Mouse (Mus musculus) embryonic fibroblast, embryonic 13.5 days (primary cell): ENCODE measurements around the gene Trappc3l. TPM values are rescaled to one million over a fixed set of nuclear protein-coding genes. Genes with fewer than 3 reads are reported as not detected.

ENCODE experiments used
- H3K27ac ChIP-seq: 2 replicates; pipeline ENCODE4 v1.5.1; 2012; ENCODE audit warnings: low read length, control low read depth, inconsistent platforms; ENCODE audit not compliant: insufficient read depth
- H3K4me1 ChIP-seq: 2 replicates; pipeline ENCODE4 v1.6.1; 2011; ENCODE audit warnings: low read length; ENCODE audit not compliant: control insufficient read depth, insufficient read depth
- H3K4me3 ChIP-seq: 2 replicates; pipeline ENCODE4 v1.5.1; 2011; ENCODE audit warnings: mild to moderate bottlenecking, control low read depth, low read length; ENCODE audit not compliant: insufficient read depth
- CTCF ChIP-seq: IDR thresholded peaks from 2 replicates; pipeline ENCODE4 v1.5.1; 2011; ENCODE audit warnings: mild to moderate bottlenecking, control low read depth, low read length, moderate library complexity, borderline replicate concordance; ENCODE audit not compliant: insufficient read depth
- POLR2A ChIP-seq: IDR thresholded peaks from 2 replicates; pipeline ENCODE4 v1.6.1; 2011; ENCODE audit warnings: low read depth, mild to moderate bottlenecking, control low read depth, low read length, moderate library complexity
- polyA plus RNA-seq: library from polyadenylated mRNA; stranded (reverse); fragments of >200 nt; gene quantifications from 2 replicates; pipeline ENCODE4 v1.2.4, GENCODE M21; 2011; ENCODE audit warnings: low read depth; ENCODE audit not compliant: missing spikeins, insufficient read length

The Trappc3l gene
- polyA plus RNA-seq, 1 experiment: not detected

GRCm38 (mm10) chr10:34155796-34156554 lies 118.6 kb downstream of the Trappc3l start:
- Histone ChIP-seq H3K4me3 (no peak overlapping the region), H3K27ac (no peak overlapping the region), H3K4me1 (no peaks in the 10 kb centered on the region)
- TF ChIP-seq CTCF (no peak), POLR2A (no peak)

Other genes with a start within 250 kb of the Trappc3l start
- not detected in 2 replicates for gene Sult3a1, start 179.9 kb upstream of the Trappc3l start, polyA plus RNA-seq
- not detected in 2 replicates for gene Rsph4a, start 132.5 kb upstream of the Trappc3l start, polyA plus RNA-seq
- 17.6 and 19.6 TPM in 2 replicates for gene Zup1, start 86.3 kb upstream of the Trappc3l start, polyA plus RNA-seq
- 72.0 and 98.0 TPM in 2 replicates for gene Rwdd1, start 18.0 kb upstream of the Trappc3l start, polyA plus RNA-seq
- gene Calhm4, start 6.7 kb downstream of the Trappc3l start, polyA plus RNA-seq: 0.14 TPM in 1 of 2 replicates, not detected in the other
- 2.0 and 2.7 TPM in 2 replicates for gene Calhm5, start 58.9 kb downstream of the Trappc3l start, polyA plus RNA-seq
- gene Calhm6, start 90.4 kb downstream of the Trappc3l start, polyA plus RNA-seq: not detected in 2 replicates
- 77.3 and 81.1 TPM in 2 replicates for gene Dse, start 170.1 kb downstream of the Trappc3l start, polyA plus RNA-seq
- gene Tspyl1, start 244.6 kb downstream of the Trappc3l start, polyA plus RNA-seq: 51.5 and 62.7 TPM in 2 replicates